In the genomic region with DNA sequence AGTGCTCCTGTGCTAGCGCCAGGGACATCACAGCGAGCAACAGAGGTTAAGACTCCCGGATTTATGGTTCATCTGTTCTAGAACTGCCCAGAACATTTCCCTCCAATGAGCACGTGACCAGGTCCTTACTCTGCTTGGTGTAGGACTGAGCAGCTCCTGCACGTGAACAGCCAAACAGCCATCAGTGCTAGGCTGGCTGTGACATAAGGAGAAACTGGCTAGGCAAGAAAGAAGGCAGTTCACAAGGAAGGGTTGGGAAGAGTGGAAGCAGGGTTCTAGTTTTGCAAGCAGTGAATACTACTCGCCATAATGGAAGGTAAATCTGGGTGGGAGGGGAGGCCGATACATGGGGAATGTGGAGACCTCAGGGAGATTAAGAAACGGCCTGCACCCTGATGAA, we compare ENCODE assay signal across 24 mouse cellular contexts. TPM values are rescaled to one million over a fixed set of nuclear protein-coding genes. Genes with fewer than 3 reads are reported as not detected.
DNase-seq lines count a peak whose midpoint lies in the region; ATAC-seq lines count a peak whose summit lies in the region.
"Had no signal": no experiment of that assay in that cellular context is flagged by ENCODE, and none has a peak within 500 bp of the region (broad histone marks: within the 10 kb centered on the region; RNA-seq: fewer than 3 reads in every experiment).

No protein-coding gene starts in this region.

- 78% methylated on average over 8 of the region's 8 CpGs for WGBS in kidney, embryonic 15.5 days
- WGBS in intestine, embryonic 16.5 days: 66% methylated on average over 8 of the region's 8 CpGs
- WGBS in stomach, embryonic 14.5 days: 62% methylated on average over 8 of the region's 8 CpGs

- no peak for DNase-seq in kidney, postnatal 4 days
- DNase-seq in yolk sac, embryonic 10.5 days (ENCODE audit: low spot score): peak; percentile 74
- DNase-seq in retina, postnatal 1 day: no peak
- DNase-seq: adrenal gland, postnatal 14 days; cerebellum, adult 11-12 months; cerebellum, adult 9-10 months; cerebellum, postnatal 25 days; gastrocnemius, postnatal 25 days; heart, postnatal 4 days had no signal

- no peaks in the 10 kb centered on the region for H3K27me3 ChIP-seq in kidney, embryonic 15.5 days
- H3K27me3 ChIP-seq in intestine, embryonic 16.5 days (replicated peaks; ENCODE audit: control insufficient read depth, insufficient read depth, low read length): no peaks in the 10 kb centered on the region
- no peaks in the 10 kb centered on the region for H3K27me3 ChIP-seq in stomach, embryonic 14.5 days (ENCODE audit: control insufficient read depth, insufficient read depth, low read length)
- H3K27me3 ChIP-seq: CH12.LX; embryonic facial prominence, embryonic 12.5 days; forebrain, embryonic 15.5 days; heart, embryonic 13.5 days; hindbrain, embryonic 12.5 days; Patski had no signal

- no peak for ATAC-seq in kidney, embryonic 15.5 days (replicated peaks; ENCODE audit: low FRiP score)
- peak; percentile 48 for ATAC-seq in intestine, embryonic 16.5 days
- peak; percentile 16; the same call in 1 of the 2 replicates for ATAC-seq in stomach, embryonic 14.5 days (ENCODE audit: insufficient number of reproducible peaks, insufficient read depth, low FRiP score, low read depth)
- ATAC-seq in frontal cortex, adult (ENCODE audit: low TSS enrichment): no peak
- ATAC-seq: activated CD4-positive, CD25-positive, alpha-beta regulatory T cell, adult 4 months; forebrain, embryonic 15.5 days; Patski had no signal

- H3K36me3 ChIP-seq in kidney, embryonic 15.5 days: no peaks in the 10 kb centered on the region
- H3K36me3 ChIP-seq in intestine, embryonic 16.5 days (ENCODE audit: control insufficient read depth, insufficient read depth, low read length): no peaks in the 10 kb centered on the region
- no peaks in the 10 kb centered on the region for H3K36me3 ChIP-seq in stomach, embryonic 14.5 days (ENCODE audit: control insufficient read depth, insufficient read depth, low read length)
- H3K36me3 ChIP-seq: embryonic facial prominence, embryonic 12.5 days; forebrain, embryonic 15.5 days; heart, embryonic 13.5 days; hindbrain, embryonic 12.5 days had no signal

- H3K9ac ChIP-seq in kidney, embryonic 15.5 days: no peak overlapping the region
- no peak overlapping the region for H3K9ac ChIP-seq in intestine, embryonic 16.5 days (ENCODE audit: low read depth, low read length)
- no peak overlapping the region for H3K9ac ChIP-seq in stomach, embryonic 14.5 days (replicated peaks; ENCODE audit: low read depth, low read length)
- H3K9ac ChIP-seq: embryonic facial prominence, embryonic 12.5 days; forebrain, embryonic 15.5 days; heart, embryonic 13.5 days; hindbrain, embryonic 12.5 days had no signal

- H3K4me1 ChIP-seq in kidney, embryonic 15.5 days: peaks cover 24% of the 10 kb centered on the region
- H3K4me1 ChIP-seq in intestine, embryonic 16.5 days (ENCODE audit: control insufficient read depth, insufficient read depth, low read length): peaks cover 22% of the 10 kb centered on the region
- peaks cover 20% of the 10 kb centered on the region; the same call in 1 of the 2 replicates for H3K4me1 ChIP-seq in stomach, embryonic 14.5 days (ENCODE audit: control insufficient read depth, insufficient read depth, low read length)
- H3K4me1 ChIP-seq: forebrain, embryonic 15.5 days; hindbrain, embryonic 12.5 days had no signal

- 0 out of 2 replicates have a peak overlapping the region, but pooled peaks have one; percentile 33 for H3K27ac ChIP-seq in kidney, embryonic 15.5 days
- H3K27ac ChIP-seq in intestine, embryonic 16.5 days (ENCODE audit: low read length): 0 out of 2 replicates have a peak overlapping the region, but pooled peaks have one; percentile 48
- peak overlapping the region; percentile 86; the same call in 1 of the 2 replicates for H3K27ac ChIP-seq in stomach, embryonic 14.5 days (ENCODE audit: low read length)
- H3K27ac ChIP-seq: embryonic facial prominence, embryonic 12.5 days; forebrain, embryonic 15.5 days; heart, embryonic 13.5 days; hindbrain, embryonic 12.5 days had no signal

- no peak overlapping the region for H3K4me3 ChIP-seq in kidney, embryonic 15.5 days (replicated peaks)
- no peak overlapping the region for H3K4me3 ChIP-seq in intestine, embryonic 16.5 days (ENCODE audit: low read length)
- H3K4me3 ChIP-seq in stomach, embryonic 14.5 days (ENCODE audit: low read depth, low read length): no peak overlapping the region
- H3K4me3 ChIP-seq: embryonic facial prominence, embryonic 12.5 days; forebrain, embryonic 15.5 days; heart, embryonic 13.5 days; hindbrain, embryonic 12.5 days had no signal

- H3K9me3 ChIP-seq in kidney, embryonic 15.5 days (replicated peaks): no peaks in the 10 kb centered on the region
- H3K9me3 ChIP-seq in intestine, embryonic 16.5 days (ENCODE audit: control insufficient read depth, low read length): no peaks in the 10 kb centered on the region
- H3K9me3 ChIP-seq in stomach, embryonic 14.5 days (ENCODE audit: control insufficient read depth, low read depth, low read length): no peaks in the 10 kb centered on the region
- H3K9me3 ChIP-seq: embryonic facial prominence, embryonic 12.5 days; forebrain, embryonic 15.5 days; heart, embryonic 13.5 days; hindbrain, embryonic 12.5 days had no signal

- H3K4me2 ChIP-seq in kidney, embryonic 15.5 days: no peak overlapping the region
- no peak overlapping the region for H3K4me2 ChIP-seq in intestine, embryonic 16.5 days (ENCODE audit: low read depth, low read length)
- no peak overlapping the region for H3K4me2 ChIP-seq in stomach, embryonic 14.5 days (replicated peaks; ENCODE audit: low read depth, low read length)
- H3K4me2 ChIP-seq: embryonic facial prominence, embryonic 12.5 days; forebrain, embryonic 15.5 days; heart, embryonic 13.5 days; hindbrain, embryonic 12.5 days had no signal

RNA-seq across cellular contexts. Expression of a gene that starts 10.1 kb away (rescaled TPM):
- 134 and 144 TPM in 2 replicates for polyA plus RNA-seq in kidney, embryonic 15.5 days (2015; fragmentation: Nextera tagmentation; extraction: Ambion mirVana)
- polyA plus RNA-seq in intestine, embryonic 16.5 days (2015; fragmentation: Nextera tagmentation; extraction: Ambion mirVana): 60.4 and 65.1 TPM in 2 replicates
- 98.2 TPM in 2 replicates for polyA plus RNA-seq in stomach, embryonic 14.5 days (2014; fragmentation: Nextera tagmentation; extraction: Ambion mirVana)
- polyA plus RNA-seq: activated CD4-positive, CD25-positive, alpha-beta regulatory T cell, adult 4 months had no signal

RNA-seq across cellular contexts. Expression of a gene that starts 14.4 kb away (rescaled TPM):
- not detected in 2 replicates for polyA plus RNA-seq in kidney, embryonic 15.5 days (2015; fragmentation: Nextera tagmentation; extraction: Ambion mirVana)
- not detected in 2 replicates for polyA plus RNA-seq in intestine, embryonic 16.5 days (2015; fragmentation: Nextera tagmentation; extraction: Ambion mirVana)
- not detected in 2 replicates for polyA plus RNA-seq in stomach, embryonic 14.5 days (2014; fragmentation: Nextera tagmentation; extraction: Ambion mirVana)
- polyA plus RNA-seq: activated CD4-positive, CD25-positive, alpha-beta regulatory T cell, adult 4 months; cortical plate, adult 2 months; embryonic facial prominence, embryonic 12.5 days; forebrain, embryonic 11.5 days; forebrain, embryonic 15.5 days; frontal cortex, adult 2 months; heart, embryonic 13.5 days; heart, postnatal 0 days; hindbrain, embryonic 12.5 days; Patski had no signal

Comparison
In these comparisons a context has a peak if more than half of its experiments do, and no peak if none do; other contexts are left out.
1. ATAC-seq: peak in intestine, embryonic 16.5 days (single experiment) and stomach, embryonic 14.5 days (single experiment); none in kidney, embryonic 15.5 days (single experiment) and frontal cortex, adult (single experiment).
2. H3K27ac ChIP-seq: peak in every context shown above with its lines; median percentile 86 in stomach, embryonic 14.5 days; 48 in intestine, embryonic 16.5 days; 33 in kidney, embryonic 15.5 days.